Mouse (Mus musculus) embryonic facial prominence, embryonic 13.5 days (tissue): ENCODE results near the gene Gm10722. TPM values are rescaled to one million over a fixed set of nuclear protein-coding genes. Genes with fewer than 3 reads are reported as not detected.
"Not testable (repeated sequence)": the region's sequence is repeated elsewhere in the genome, so short reads cannot be mapped to it uniquely, and the experiment has no call there.

Source experiments
- ATAC-seq: fragments of 200-750 bp; cut with Nextera tagmentation; 2 replicates; pipeline ENCODE4 v1.8.0; 2017; ENCODE audit warnings: low read depth; ENCODE audit not compliant: insufficient number of reproducible peaks, insufficient read depth, low FRiP score, low TSS enrichment
- H3K27ac ChIP-seq: fragments of 300-500 bp; sonication (generic); 2 replicates; pipeline ENCODE4 v1.5.1; 2015; ENCODE audit warnings: moderate library complexity, mild to moderate bottlenecking, inconsistent platforms
- H3K27me3 ChIP-seq: fragments of 300-500 bp; sonication (generic); 2 replicates; pipeline ENCODE4 v1.6.1; 2015; ENCODE audit warnings: mild to moderate bottlenecking, inconsistent platforms
- H3K36me3 ChIP-seq: fragments of 300-500 bp; sonication (generic); 2 replicates; pipeline ENCODE4 v1.6.1; 2015; ENCODE audit warnings: mild to moderate bottlenecking, inconsistent platforms
- H3K4me1 ChIP-seq: fragments of 300-500 bp; sonication (generic); 2 replicates; pipeline ENCODE4 v1.6.1; 2015; ENCODE audit warnings: inconsistent platforms
- H3K4me2 ChIP-seq: fragments of 300-500 bp; sonication (generic); 2 replicates; pipeline ENCODE4 v1.6.1; 2015; ENCODE audit warnings: moderate library complexity, mild to moderate bottlenecking, inconsistent platforms
- H3K4me3 ChIP-seq: fragments of 300-500 bp; sonication (generic); 2 replicates; pipeline ENCODE4 v1.5.1; 2015; ENCODE audit warnings: mild to moderate bottlenecking, inconsistent platforms
- H3K9ac ChIP-seq: fragments of 300-500 bp; sonication (generic); 2 replicates; pipeline ENCODE4 v1.6.1; 2015; ENCODE audit warnings: mild to moderate bottlenecking, inconsistent platforms
- H3K9me3 ChIP-seq: fragments of 300-500 bp; sonication (generic); 2 replicates; pipeline ENCODE4 v1.6.1; 2016; ENCODE audit warnings: inconsistent platforms
- WGBS: fragments of 180-500 bp; shearing (Covaris S2); methylation state at CpG from one replicate; pipeline ENCODE4 v1.1.7; 2015; ENCODE audit warnings: mixed read lengths; 5-methylcytosine and 5-hydroxymethylcytosine counted together
- microRNA-seq: library from miRNA; unstranded; fragments of <30 nt; microRNA quantifications from one replicate; pipeline ENCODE4, GENCODE M21; 2016
- polyA plus RNA-seq: library from polyadenylated mRNA; unstranded; fragments of >200 nt; fragmentation: Nextera tagmentation; extraction: Ambion mirVana; gene quantifications from 2 replicates; pipeline ENCODE4 v1.2.1, GENCODE M21; 2015

Gm10722 gene
- polyA plus RNA-seq, 1 experiment from 2014 or later = not detected

- not testable (repeated sequence) for H3K4me2 ChIP-seq, H3K9ac ChIP-seq, H3K9me3 ChIP-seq, H3K36me3 ChIP-seq, H3K4me3 ChIP-seq, H3K27ac ChIP-seq, ATAC-seq, H3K27me3 ChIP-seq, H3K4me1 ChIP-seq
- 70% methylated on average over 9 of the region's 9 CpGs for WGBS
Observed at GRCm38 (mm10) chr9:3027200-3027599, 26.5 kb downstream of the Gm10722 start.

DNA sequence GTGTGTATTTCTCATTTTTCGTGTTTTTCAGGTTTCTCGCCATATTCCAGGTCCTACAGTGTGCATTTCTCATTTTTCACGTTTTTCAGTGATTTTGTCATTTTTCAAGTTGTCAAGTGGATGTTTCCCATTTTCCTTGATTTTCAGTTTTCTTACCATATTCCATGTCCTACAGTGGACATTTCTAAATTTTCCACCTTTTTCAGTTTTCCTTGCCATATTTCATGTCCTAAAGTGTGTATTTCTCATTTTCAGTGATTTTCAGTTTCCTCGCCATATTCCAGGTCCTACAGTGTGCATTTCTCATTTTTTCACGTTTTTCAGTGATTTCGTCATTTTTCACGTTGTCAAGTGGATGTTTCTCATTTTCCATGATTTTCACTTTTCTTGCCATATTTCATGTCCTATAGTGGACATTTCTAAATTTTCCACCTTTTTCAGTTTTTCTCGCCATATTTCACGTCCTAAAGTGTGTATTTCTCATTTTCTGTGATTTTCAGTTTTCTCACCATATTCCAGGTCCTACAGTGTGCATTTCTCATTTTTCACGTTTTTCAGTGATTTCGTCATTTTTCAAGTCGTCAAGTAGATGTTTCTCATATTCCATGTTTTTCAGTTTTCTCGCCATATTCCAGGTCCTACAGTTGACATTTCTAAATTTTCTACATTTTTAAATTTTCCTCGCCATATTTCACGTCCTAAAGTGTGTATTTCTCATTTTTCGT lies 28.7 kb downstream of the Gm10722 start:
- WGBS = 68% methylated on average over 14 of the region's 16 CpGs
- not testable (repeated sequence) for H3K27me3 ChIP-seq, H3K4me3 ChIP-seq, H3K9me3 ChIP-seq, ATAC-seq, H3K27ac ChIP-seq, H3K4me1 ChIP-seq, H3K4me2 ChIP-seq, H3K9ac ChIP-seq, H3K36me3 ChIP-seq

DNA sequence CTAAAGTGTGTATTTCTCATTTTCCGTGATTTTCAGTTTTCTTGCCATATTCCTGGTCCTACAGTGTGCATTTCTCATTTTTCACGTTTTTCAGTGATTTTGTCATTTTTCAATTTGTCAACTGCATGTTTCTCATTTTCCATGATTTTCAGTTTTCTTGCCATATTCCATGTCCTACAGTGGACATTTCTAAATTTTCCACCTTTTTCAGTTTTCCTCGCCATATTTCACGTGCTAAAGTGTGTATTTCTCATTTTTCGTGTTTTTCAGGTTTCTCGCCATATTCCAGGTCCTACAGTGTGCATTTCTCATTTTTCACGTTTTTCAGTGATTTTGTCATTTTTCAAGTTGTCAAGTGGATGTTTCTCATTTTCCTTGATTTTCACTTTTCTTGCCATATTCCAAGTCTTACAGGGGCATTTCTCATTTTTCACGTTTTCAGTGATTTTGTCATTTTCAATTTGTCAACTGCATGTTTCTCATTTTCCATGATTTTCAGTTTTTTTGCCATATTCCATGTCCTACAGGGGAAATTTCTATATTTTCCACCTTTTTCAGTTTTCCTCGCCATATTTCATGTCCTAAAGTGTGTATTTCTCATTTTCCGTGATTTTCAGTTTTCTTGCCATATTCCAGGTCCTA lies 30.1 kb downstream of the Gm10722 start:
- H3K27ac ChIP-seq, H3K4me2 ChIP-seq, H3K4me3 ChIP-seq, H3K27me3 ChIP-seq, ATAC-seq, H3K4me1 ChIP-seq, H3K9me3 ChIP-seq, H3K36me3 ChIP-seq, H3K9ac ChIP-seq: not testable (repeated sequence)
- WGBS = 66% methylated on average over 3 of the region's 10 CpGs

DNA sequence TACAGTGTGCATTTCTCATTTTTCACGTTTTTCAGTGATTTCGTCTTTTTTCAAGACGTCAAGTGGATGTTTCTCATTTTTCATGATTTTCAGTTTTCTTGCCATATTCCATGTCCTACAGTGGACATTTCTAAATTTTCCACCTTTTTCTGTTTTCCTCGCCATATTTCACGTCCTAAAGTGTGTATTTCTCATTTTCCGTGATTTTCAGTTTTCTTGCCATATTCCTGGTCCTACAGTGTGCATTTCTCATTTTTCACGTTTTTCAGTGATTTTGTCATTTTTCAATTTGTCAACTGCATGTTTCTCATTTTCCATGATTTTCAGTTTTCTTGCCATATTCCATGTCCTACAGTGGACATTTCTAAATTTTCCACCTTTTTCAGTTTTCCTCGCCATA lies 33.6 kb downstream of the Gm10722 start, which contains the start of gene Gm17535:
Gm17535 (plus strand) TSS at position 301 of the 400 bp plus-strand sequence.
- not testable (repeated sequence) for H3K9ac ChIP-seq, H3K27me3 ChIP-seq, H3K4me2 ChIP-seq, H3K4me1 ChIP-seq, H3K4me3 ChIP-seq, ATAC-seq, H3K9me3 ChIP-seq, H3K36me3 ChIP-seq, H3K27ac ChIP-seq
- WGBS = 47% methylated on average over 1 of the region's 8 CpGs

- ATAC-seq, H3K36me3 ChIP-seq, H3K27ac ChIP-seq, H3K9me3 ChIP-seq, H3K9ac ChIP-seq, H3K4me3 ChIP-seq, H3K4me2 ChIP-seq, H3K4me1 ChIP-seq, H3K27me3 ChIP-seq: not testable (repeated sequence)
- WGBS = 73% methylated on average over 8 of the region's 8 CpGs
Observed at GRCm38 (mm10) chr9:3036577-3036976, 35.9 kb downstream of the Gm10722 start, which contains the start of gene Gm10715. Gm10715 (plus strand) TSS chr9:3036877.

DNA sequence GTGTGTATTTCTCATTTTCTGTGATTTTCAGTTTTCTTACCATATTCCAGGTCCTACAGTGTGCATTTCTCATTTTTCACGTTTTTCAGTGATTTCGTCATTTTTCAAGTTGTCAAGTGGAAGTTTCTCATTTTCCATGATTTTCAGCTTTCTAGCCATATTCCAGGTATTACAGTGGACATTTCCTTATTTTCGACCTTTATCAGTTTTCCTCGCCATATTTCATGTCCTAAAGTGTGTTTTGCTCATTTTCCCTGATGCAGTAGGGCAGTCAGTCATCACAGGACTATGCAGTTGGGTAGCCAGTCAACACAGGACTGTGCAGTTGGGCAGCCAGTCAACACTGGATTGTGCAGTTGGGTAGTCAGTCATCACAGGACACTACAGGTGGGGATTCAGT lies 37.4 kb downstream of the Gm10722 start:
- WGBS = 65% methylated on average over 4 of the region's 4 CpGs
- not testable (repeated sequence) for H3K27me3 ChIP-seq, H3K36me3 ChIP-seq, H3K4me2 ChIP-seq, H3K4me3 ChIP-seq, H3K27ac ChIP-seq, H3K4me1 ChIP-seq, H3K9me3 ChIP-seq, H3K9ac ChIP-seq, ATAC-seq

Small RNAs within 50 kb of the gene (microRNA-seq; reads per million reads assigned to microRNA genes)
- gene Mir101c = not detected

Other genes with a start within 250 kb of the Gm10722 start
- not detected in 2 replicates for gene Gm11168, start 2.4 kb downstream of the Gm10722 start, polyA plus RNA-seq
- gene Gm10721, start 12.2 kb downstream of the Gm10722 start, polyA plus RNA-seq = not detected in 2 replicates
- not detected in 2 replicates for gene Gm10720, start 14.7 kb downstream of the Gm10722 start, polyA plus RNA-seq
- gene Gm10719, start 16.5 kb downstream of the Gm10722 start, polyA plus RNA-seq = not detected in 2 replicates
- 1.5 TPM in 1 of 2 replicates, not detected in the other for gene Gm10718, start 22.6 kb downstream of the Gm10722 start, polyA plus RNA-seq
- not detected in 2 replicates for gene Gm10717, start 24.5 kb downstream of the Gm10722 start, polyA plus RNA-seq
- not detected in 2 replicates for gene Gm17535, start 33.7 kb downstream of the Gm10722 start, polyA plus RNA-seq
- gene Gm10715, start 36.0 kb downstream of the Gm10722 start, polyA plus RNA-seq = not detected in 2 replicates